ENCODE assay signal across 17 mouse cellular contexts in genomic region chr5:88831935-88832334, GRCm38 (mm10). TPM values are rescaled to one million over a fixed set of nuclear protein-coding genes. Genes with fewer than 3 reads are reported as not detected.
A peak's percentile ranks its signal among the peaks of the same experiment; 100 is the strongest.
DNase-seq lines count a peak whose midpoint lies in the region; ATAC-seq lines count a peak whose summit lies in the region.
"Had no signal": no experiment of that assay in that cellular context is flagged by ENCODE, and none has a peak within 500 bp of the region (broad histone marks: within the 10 kb centered on the region; RNA-seq: fewer than 3 reads in every experiment).

No protein-coding gene starts in this region.

- peak; percentile 99 for ATAC-seq in common myeloid progenitor, adult 5-6 weeks (replicated peaks; ENCODE audit: low read depth, poor library complexity, severe bottlenecking)
- ATAC-seq in megakaryocyte progenitor cell, adult 5-6 weeks (replicated peaks; ENCODE audit: poor library complexity) = peak; percentile 98
- ATAC-seq: activated CD4-positive, CD25-positive, alpha-beta regulatory T cell, adult 4 months; CD4-positive, CD25-positive, alpha-beta regulatory T cell, adult 4 months; forebrain, embryonic 16.5 days; Patski had no signal

- peak; percentile 2 for DNase-seq in ovary, adult 18-20 months (ENCODE audit: low spot score)
- no peak for DNase-seq in ovary, postnatal 14 days (ENCODE audit: low spot score)
- no peak for DNase-seq in yolk sac, embryonic 10.5 days (ENCODE audit: low spot score)
- no peak for DNase-seq in adrenal gland, postnatal 36 days
- no peak for DNase-seq in liver
- DNase-seq: adrenal gland, adult 2 months; adrenal gland, postnatal 25 days; B cell, adult 2 months; cerebellum, adult 2 months; cerebellum, postnatal 25 days; gastrocnemius, postnatal 10 days had no signal

RNA-seq across cellular contexts. Expression of gene Slc4a4, which starts 54.7 kb away (rescaled TPM):
- total RNA-seq in common myeloid progenitor, adult 5-6 weeks (2017) = not detected in 2 replicates
- total RNA-seq in megakaryocyte progenitor cell, adult 5-6 weeks (2015) = not detected in 2 replicates
- total RNA-seq in megakaryocyte progenitor cell, adult 5-6 weeks (2017) = not detected in 2 replicates
- total RNA-seq in adrenal gland, postnatal 36 days (2021) = 10 to 100 TPM; 20.1 to 61.2 TPM

Comparison
In these comparisons a context has a peak if more than half of its experiments do, and no peak if none do; other contexts are left out.
1. RNA of gene Slc4a4, which starts 54.7 kb away (total RNA-seq): 20.1 to 61.2 TPM in adrenal gland, postnatal 36 days; not detected in common myeloid progenitor, adult 5-6 weeks and not detected in megakaryocyte progenitor cell, adult 5-6 weeks; every median in the first group is over 10 times any median in the second.